Mouse (Mus musculus) large intestine, adult 2 months (tissue): ENCODE measurements at regions not wholly inside any gene's neighbourhood (a gene's known extent, or its start where the extent isn't known, plus 50 kb on each side); places are given as distances from the start of the nearest gene placed in this dataset.

Experiments
- DNase-seq: peaks from one replicate; pipeline ENCODE4 v3.0.0-alpha.2; 2012; ENCODE audit warnings: low read depth, low spot score
- WGBS: fragments of 180-500 bp; shearing (Covaris S2); methylation state at CpG from one replicate; pipeline ENCODE4 v1.1.7; 2018; 5-methylcytosine and 5-hydroxymethylcytosine counted together

- no peak for DNase-seq
- WGBS, result 35% methylated on average over 4 of the region's 4 CpGs
These were observed 61.4 kb upstream of the Sox9 start for GRCm38 (mm10) chr11:112720652-112721051.

DNA sequence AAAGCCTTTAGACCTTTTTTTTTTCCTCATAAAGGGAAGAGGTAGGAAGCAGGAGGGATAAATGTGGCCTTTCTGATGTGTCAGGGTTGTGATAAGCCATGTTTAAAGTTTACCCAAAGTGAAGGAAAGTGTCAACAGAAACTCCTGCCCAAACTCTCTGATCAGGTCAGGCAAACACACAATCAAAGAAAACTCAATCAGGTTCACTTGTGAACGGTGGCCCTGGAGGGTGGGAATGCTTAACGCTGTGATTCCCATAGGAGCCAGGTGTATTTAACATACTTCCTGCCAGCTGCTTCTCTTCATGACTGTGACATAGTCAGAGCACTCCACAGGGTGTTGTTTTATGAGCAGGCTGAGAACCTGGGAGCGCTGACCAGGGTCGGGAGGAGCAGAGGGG lies 59.1 kb upstream of the Sox9 start:
- no peak for DNase-seq
- WGBS, result 11% methylated on average over 4 of the region's 4 CpGs

DNA sequence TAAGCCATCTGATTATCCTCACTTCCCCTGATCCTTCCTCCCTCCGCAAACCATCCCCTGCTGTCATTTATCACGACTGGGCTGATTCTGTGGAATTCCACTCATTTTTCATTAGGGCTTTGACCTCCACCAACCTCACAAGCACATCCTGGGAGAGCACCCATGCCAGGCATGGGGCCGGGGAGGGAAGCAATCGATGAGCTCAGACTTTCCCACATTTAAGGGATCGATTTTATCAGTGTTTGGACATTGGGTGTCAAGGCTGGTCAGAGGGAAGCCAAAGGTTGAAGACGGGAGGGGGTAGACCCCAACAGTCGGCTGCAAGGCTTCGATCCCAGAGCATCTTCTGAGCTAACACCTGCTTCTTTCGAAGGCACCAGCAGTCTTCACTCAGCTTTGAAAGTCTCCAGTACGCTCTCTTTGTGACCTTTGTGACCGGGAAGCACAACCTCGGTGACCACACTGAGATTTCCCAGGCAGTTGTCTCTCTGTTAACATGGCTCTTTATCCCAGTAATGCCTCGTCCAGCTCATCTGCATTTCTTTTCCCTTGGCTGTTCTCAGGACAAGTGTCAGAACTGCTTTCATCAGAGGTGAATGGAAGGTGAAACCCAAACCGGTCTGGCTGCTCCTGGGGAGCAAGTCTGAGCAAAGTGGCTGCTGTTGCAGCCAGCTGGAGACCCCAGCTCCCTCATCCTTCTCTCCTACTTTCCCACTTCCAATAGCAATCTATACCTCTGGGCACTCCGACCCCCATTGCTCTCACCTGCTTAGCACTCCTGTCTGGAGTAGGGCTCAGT lies 53.7 kb upstream of the Sox9 start:
- no peak for DNase-seq
- 58% methylated on average over 15 of the region's 15 CpGs for WGBS
